Mouse (Mus musculus) effector memory CD4-positive, alpha-beta T cell, adult 7 months (primary cell): ENCODE measurements around the gene Col19a1. TPM values are rescaled to one million over a fixed set of nuclear protein-coding genes. Genes with fewer than 3 reads are reported as not detected.

Experiments
- polyA plus RNA-seq: library from polyadenylated mRNA; unstranded; fragments of 100-300 nt; shearing (Covaris generic); gene quantifications from one replicate; pipeline ENCODE4 v1.2.1, GENCODE M21; 2017

Col19a1 gene
- polyA plus RNA-seq, result 0.16 TPM

GRCm38 (mm10) chr1:24587141-24587541, at the start of gene Col19a1:
Col19a1 (minus strand) TSS chr1:24587472.

Other genes starting within 250 kb of the Col19a1 start
- gene Lmbrd1, start 91.2 kb upstream of the Col19a1 start, polyA plus RNA-seq, result 112 TPM